Mouse (Mus musculus) mature B cell (primary cell): ENCODE measurements around the gene Nol3.
"Not testable (repeated sequence)": the region's sequence is repeated elsewhere in the genome, so short reads cannot be mapped to it uniquely, and the experiment has no call there.

Source experiments
- in situ Hi-C: fragments of 300-500 bp; cut with MboI; formaldehyde crosslinking; loops from 2 replicates; pipeline ENCODE4 v1.14.3; 2019

Gene Nol3

GRCm38 (mm10) chr8:105275840-105276239 is at the start of gene Nol3:
Gene Nol3, plus strand, starts transcription at chr8:105276140.
- in situ Hi-C loops: no loop called here

- in situ Hi-C loops: no loop called here
Observed at GRCm38 (mm10) chr8:105231503-105232320, 44.2 kb upstream of the Nol3 start.

GRCm38 (mm10) chr8:105232321-105232693 is 43.6 kb upstream of the Nol3 start:
- in situ Hi-C loops: not testable (repeated sequence)

GRCm38 (mm10) chr8:105233126-105233935 is 42.6 kb upstream of the Nol3 start:
- in situ Hi-C loops: no loop called here

- in situ Hi-C loops: no loop called here
Observed at GRCm38 (mm10) chr8:105235206-105235605, 40.7 kb upstream of the Nol3 start.

- in situ Hi-C loops: no loop called here
Observed at GRCm38 (mm10) chr8:105237442-105238142, 38.3 kb upstream of the Nol3 start.

GRCm38 (mm10) chr8:105241016-105241415 is 34.9 kb upstream of the Nol3 start:
- in situ Hi-C loops: no loop called here

- in situ Hi-C loops: loop anchor here (25.0 kb wide), 1 partner anchor 615 kb away; the partner anchor contains the start of genes Ciao2b and Rrad
Observed at GRCm38 (mm10) chr8:105251954-105252353, 24.0 kb upstream of the Nol3 start.

- in situ Hi-C loops: loop anchor here (25.0 kb wide), 1 partner anchor 616 kb away; the partner anchor contains the start of genes Ciao2b and Rrad
Observed at GRCm38 (mm10) chr8:105252680-105253537, 23.0 kb upstream of the Nol3 start.

GRCm38 (mm10) chr8:105253766-105254151 is 22.2 kb upstream of the Nol3 start:
- in situ Hi-C loops: loop anchor here (25.0 kb wide), 1 partner anchor 616 kb away; the partner anchor contains the start of genes Ciao2b and Rrad

- in situ Hi-C loops: loop anchor here (25.0 kb wide), 1 partner anchor 617 kb away; the partner anchor contains the start of genes Ciao2b and Rrad
Observed at GRCm38 (mm10) chr8:105254152-105254965, 21.6 kb upstream of the Nol3 start.

- in situ Hi-C loops: loop anchor here (25.0 kb wide), 1 partner anchor 618 kb away; the partner anchor contains the start of genes Ciao2b and Rrad
Observed at GRCm38 (mm10) chr8:105254966-105255350, 21.0 kb upstream of the Nol3 start, which contains the start of gene B3gnt9. Gene B3gnt9, minus strand, starts transcription at chr8:105255153.

- in situ Hi-C loops: loop anchor here (25.0 kb wide), 1 partner anchor 620 kb away; the partner anchor contains the start of genes Ciao2b and Rrad
Observed at GRCm38 (mm10) chr8:105257318-105258114, 18.4 kb upstream of the Nol3 start.

- in situ Hi-C loops: loop anchor here (25.0 kb wide), 1 partner anchor 622 kb away; the partner anchor contains the start of genes Ciao2b and Rrad
Observed at GRCm38 (mm10) chr8:105258911-105259720, 16.8 kb upstream of the Nol3 start.

- in situ Hi-C loops: loop anchor here (25.0 kb wide), 1 partner anchor 623 kb away; the partner anchor contains the start of genes Ciao2b and Rrad
Observed at GRCm38 (mm10) chr8:105259721-105260320, 16.1 kb upstream of the Nol3 start.

- in situ Hi-C loops: loop anchor here (25.0 kb wide), 1 partner anchor 623 kb away; the partner anchor contains the start of genes Ciao2b and Rrad
Observed at GRCm38 (mm10) chr8:105260371-105261099, 15.4 kb upstream of the Nol3 start.
